Mouse (Mus musculus): ENCODE data around the gene Slc9a9.

GRCm38 (mm10) chr9:94805506-94805905, 135.8 kb downstream of the Slc9a9 start:
- TF ChIP-seq GATA1 (IDR thresholded peaks at IDR 0.05; ENCODE audit: low read length) (no peak), TAL1 (IDR thresholded peaks at IDR 0.05; ENCODE audit: low read length) (no peak)
